ENCODE assay signal across 9 mouse cellular contexts in the genomic region with DNA sequence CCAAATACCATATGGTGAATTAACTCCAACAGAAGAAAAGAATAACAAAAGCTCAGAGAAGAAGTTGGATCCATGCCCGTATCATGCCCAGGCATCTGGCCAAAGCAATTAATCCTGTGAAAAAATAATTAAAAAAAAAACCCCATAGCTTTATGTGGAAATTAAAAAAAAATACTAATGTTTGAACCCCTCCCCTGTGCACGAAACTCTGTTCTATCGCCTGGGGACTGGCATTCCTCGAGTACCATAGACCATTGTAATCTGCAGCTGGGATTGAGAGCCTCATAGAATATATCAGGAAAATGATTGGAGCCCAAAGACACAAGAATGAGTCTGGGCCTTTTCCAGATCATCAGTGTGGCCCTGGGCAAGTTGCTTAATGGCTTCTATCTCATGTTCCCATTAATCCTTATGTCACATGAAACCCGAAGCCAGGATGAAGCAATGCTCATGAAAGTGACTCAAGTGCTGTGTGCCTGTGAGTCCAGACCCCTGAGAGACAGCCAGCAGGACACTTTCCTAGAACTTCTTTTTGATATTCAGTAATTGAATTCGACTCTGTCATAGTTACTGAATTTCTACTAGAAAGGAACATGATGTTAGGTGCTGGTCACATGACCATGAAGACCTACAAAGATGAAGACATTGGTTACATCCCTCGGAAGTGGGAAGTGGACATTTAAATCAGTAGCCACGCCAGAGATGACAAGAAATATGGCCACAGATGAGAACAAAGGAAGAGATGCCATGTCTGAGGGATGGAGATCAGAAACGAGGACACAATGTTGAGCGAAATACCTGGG. TPM values are rescaled to one million over a fixed set of nuclear protein-coding genes. Genes with fewer than 3 reads are reported as not detected.
A peak's percentile ranks its signal among the peaks of the same experiment; 100 is the strongest.
DNase-seq lines count a peak whose midpoint lies in the region; ATAC-seq lines count a peak whose summit lies in the region.
"Had no signal": no experiment of that assay in that cellular context is flagged by ENCODE, and none has a peak within 500 bp of the region (broad histone marks: within the 10 kb centered on the region; RNA-seq: fewer than 3 reads in every experiment).

No protein-coding gene starts in this region.

- H3K4me1 ChIP-seq in hindbrain, embryonic 14.5 days (replicated peaks; ENCODE audit: control insufficient read depth, insufficient read depth, low read length), result peaks cover 53% of the 10 kb centered on the region
- peaks cover 76% of the 10 kb centered on the region for H3K4me1 ChIP-seq in neural tube, embryonic 13.5 days (replicated peaks)

- WGBS in hindbrain, embryonic 14.5 days, result 48% methylated on average over 10 of the region's 10 CpGs
- 40% methylated on average over 10 of the region's 10 CpGs for WGBS in neural tube, embryonic 13.5 days

- H3K9ac ChIP-seq in hindbrain, embryonic 14.5 days, result peak overlapping the region; percentile 70
- peak overlapping the region; percentile 71 for H3K9ac ChIP-seq in neural tube, embryonic 13.5 days

- peak overlapping the region; percentile 39 for H3K4me3 ChIP-seq in hindbrain, embryonic 14.5 days (replicated peaks; ENCODE audit: low read length)
- peak overlapping the region; percentile 42 for H3K4me3 ChIP-seq in neural tube, embryonic 13.5 days

- peak; percentile 86 for DNase-seq in heart, adult 11 months
- no peak for DNase-seq in heart, postnatal 36 days
- peak; percentile 33 for DNase-seq in lung, postnatal 36 days
- DNase-seq in lung, postnatal 4 days, result no peak
- DNase-seq in hindbrain, embryonic 14.5 days (ENCODE audit: low spot score), result peak; percentile 63
- DNase-seq in ovary, adult 18-20 months (ENCODE audit: low spot score), result no peak
- DNase-seq in testis, postnatal 14 days (ENCODE audit: low spot score), result no peak
- DNase-seq: gastrocnemius, postnatal 14 days had no signal

- intact Hi-C loops in heart, postnatal 36 days (cut with DNase I), result no loop called here

- H3K27ac ChIP-seq in hindbrain, embryonic 14.5 days, result peak overlapping the region; percentile 89
- peak overlapping the region; percentile 90 for H3K27ac ChIP-seq in neural tube, embryonic 13.5 days (replicated peaks)

- ATAC-seq in hindbrain, embryonic 14.5 days (ENCODE audit: low FRiP score), result 0 out of 2 replicates have a peak, but pooled peaks have one; percentile 28
- 0 out of 2 replicates have a peak, but pooled peaks have one; percentile 15 for ATAC-seq in neural tube, embryonic 13.5 days (ENCODE audit: low read depth)

- H3K4me2 ChIP-seq in hindbrain, embryonic 14.5 days (replicated peaks), result peak overlapping the region; percentile 60
- H3K4me2 ChIP-seq in neural tube, embryonic 13.5 days, result peak overlapping the region; percentile 59

- no peaks in the 10 kb centered on the region for H3K27me3 ChIP-seq in hindbrain, embryonic 14.5 days (ENCODE audit: control insufficient read depth, insufficient read depth, low read length)
- H3K27me3 ChIP-seq in neural tube, embryonic 13.5 days, result no peaks in the 10 kb centered on the region

- H3K36me3 ChIP-seq in hindbrain, embryonic 14.5 days (replicated peaks; ENCODE audit: control insufficient read depth, insufficient read depth), result peaks cover 2% of the 10 kb centered on the region; the same call in 1 of the 2 replicates
- H3K36me3 ChIP-seq in neural tube, embryonic 13.5 days, result peaks cover 2% of the 10 kb centered on the region; the same call in 1 of the 2 replicates

- no peaks in the 10 kb centered on the region for H3K9me3 ChIP-seq in hindbrain, embryonic 14.5 days (ENCODE audit: control insufficient read depth, low read length)
- H3K9me3 ChIP-seq in neural tube, embryonic 13.5 days, result no peaks in the 10 kb centered on the region

RNA-seq across cellular contexts. Expression of gene Rtp4, which starts 1.3 kb away (rescaled TPM):
- 10 to 100 TPM in 1 of 2 experiments, 1 to 10 TPM in 1; 6.5 to 11.9 TPM for total RNA-seq in heart, postnatal 36 days (2021)
- 4.0 and 4.6 TPM in 2 replicates for polyA plus RNA-seq in hindbrain, embryonic 14.5 days (2014; fragmentation: Nextera tagmentation; extraction: Ambion mirVana)
- 2.4 and 3.9 TPM in 2 replicates for polyA plus RNA-seq in neural tube, embryonic 13.5 days (2015; fragmentation: Nextera tagmentation; extraction: Ambion mirVana)

RNA-seq across cellular contexts. Expression of gene Masp1, which starts 1.8 kb away (rescaled TPM):
- total RNA-seq in heart, postnatal 36 days (2021), result 10 to 100 TPM; 16.9 to 17.3 TPM
- 26.2 and 27.0 TPM in 2 replicates for polyA plus RNA-seq in hindbrain, embryonic 14.5 days (2014; fragmentation: Nextera tagmentation; extraction: Ambion mirVana)
- 30.0 and 34.4 TPM in 2 replicates for polyA plus RNA-seq in neural tube, embryonic 13.5 days (2015; fragmentation: Nextera tagmentation; extraction: Ambion mirVana)

Comparison
In these comparisons a context has a peak if more than half of its experiments do, and no peak if none do; other contexts are left out.
1. DNase-seq: peak in heart, adult 11 months (single experiment), lung, postnatal 36 days (single experiment) and hindbrain, embryonic 14.5 days (single experiment); none in heart, postnatal 36 days (0 of 2), lung, postnatal 4 days (0 of 2), ovary, adult 18-20 months (single experiment) and testis, postnatal 14 days (single experiment).